Mouse (Mus musculus): Measurements from ENCODE around the gene Sbf2. TPM values are rescaled to one million over a fixed set of nuclear protein-coding genes. Genes with fewer than 3 reads are reported as not detected.
A peak's percentile ranks its signal among the peaks of the same experiment; 100 is the strongest.

The Sbf2 gene
- polyA plus RNA-seq, 1 experiment, result 8.8 TPM

- Histone ChIP-seq H3K4me3 (ENCODE audit: control insufficient read depth, insufficient read depth, low read length) (no peak overlapping the region), H3K4me1 (replicated peaks; ENCODE audit: control insufficient read depth, insufficient read depth, low read length) (no peaks in the 10 kb centered on the region), H3K36me3 (ENCODE audit: control insufficient read depth, insufficient read depth, low read length) (no peaks in the 10 kb centered on the region), H3K27ac (ENCODE audit: control insufficient read depth, insufficient read depth, low read length) (no peak overlapping the region), H3K27me3 (ENCODE audit: control insufficient read depth, insufficient read depth, low read length) (no peaks in the 10 kb centered on the region)
- no peak for DNase-seq
- WGBS, result 96% methylated on average over 1 of the region's 1 CpGs
- TF ChIP-seq POLR2A (IDR thresholded peaks at IDR 0.05; ENCODE audit: control insufficient read depth, extremely low read depth, insufficient read depth, low read length, poor library complexity) (no peak), CTCF (IDR thresholded peaks at IDR 0.05; ENCODE audit: borderline replicate concordance, control insufficient read depth, extremely low read depth, insufficient read depth, low read length, poor library complexity) (no peak)
Measured at GRCm38 (mm10) chr7:110361516-110361915, 253.2 kb downstream of the Sbf2 start.

GRCm38 (mm10) chr7:110359391-110359790, 255.3 kb downstream of the Sbf2 start:
- 92% methylated on average over 2 of the region's 2 CpGs for WGBS
- Histone ChIP-seq H3K36me3 (ENCODE audit: control insufficient read depth, insufficient read depth, low read length) (no peaks in the 10 kb centered on the region), H3K4me1 (replicated peaks; ENCODE audit: control insufficient read depth, insufficient read depth, low read length) (no peaks in the 10 kb centered on the region)

GRCm38 (mm10) chr7:110353971-110354370, 260.8 kb downstream of the Sbf2 start:
- no peak overlapping the region for H3K27ac ChIP-seq (ENCODE audit: control insufficient read depth, insufficient read depth, low read length)
- WGBS, result 21% methylated on average over 2 of the region's 2 CpGs
- DNase-seq, result peak; percentile 23
- TF ChIP-seq CTCF (IDR thresholded peaks at IDR 0.05; ENCODE audit: borderline replicate concordance, control insufficient read depth, extremely low read depth, insufficient read depth, low read length, poor library complexity) (no peak), POLR2A (IDR thresholded peaks at IDR 0.05; ENCODE audit: control insufficient read depth, extremely low read depth, insufficient read depth, low read length, poor library complexity) (no peak)
- H3K4me3 ChIP-seq (ENCODE audit: control insufficient read depth, insufficient read depth, low read length), result no peak overlapping the region
- H3K27me3 ChIP-seq (ENCODE audit: control insufficient read depth, insufficient read depth, low read length), result no peaks in the 10 kb centered on the region
- no peaks in the 10 kb centered on the region for H3K36me3 ChIP-seq (ENCODE audit: control insufficient read depth, insufficient read depth, low read length)
- peaks cover 9% of the 10 kb centered on the region for H3K4me1 ChIP-seq (replicated peaks; ENCODE audit: control insufficient read depth, insufficient read depth, low read length)

More at GRCm38 (mm10) chr7:110359391-110359790, 255.3 kb downstream of the Sbf2 start:
- DNase-seq, result no peak
- TF ChIP-seq CTCF (IDR thresholded peaks at IDR 0.05; ENCODE audit: borderline replicate concordance, control insufficient read depth, extremely low read depth, insufficient read depth, low read length, poor library complexity), result no peak
- no peak for TF ChIP-seq POLR2A (IDR thresholded peaks at IDR 0.05; ENCODE audit: control insufficient read depth, extremely low read depth, insufficient read depth, low read length, poor library complexity)
- no peaks in the 10 kb centered on the region for H3K27me3 ChIP-seq (ENCODE audit: control insufficient read depth, insufficient read depth, low read length)
- H3K4me3 ChIP-seq (ENCODE audit: control insufficient read depth, insufficient read depth, low read length), result no peak overlapping the region
- no peak overlapping the region for H3K27ac ChIP-seq (ENCODE audit: control insufficient read depth, insufficient read depth, low read length)

GRCm38 (mm10) chr7:110347250-110347649, 267.5 kb downstream of the Sbf2 start:
- WGBS, result 100% methylated on average over 1 of the region's 1 CpGs
- Histone ChIP-seq H3K27me3 (ENCODE audit: control insufficient read depth, insufficient read depth, low read length) (no peaks in the 10 kb centered on the region), H3K36me3 (ENCODE audit: control insufficient read depth, insufficient read depth, low read length) (no peaks in the 10 kb centered on the region), H3K4me1 (replicated peaks; ENCODE audit: control insufficient read depth, insufficient read depth, low read length) (no peaks in the 10 kb centered on the region; the same call in 1 of the 2 replicates), H3K27ac (ENCODE audit: control insufficient read depth, insufficient read depth, low read length) (no peak overlapping the region), H3K4me3 (ENCODE audit: control insufficient read depth, insufficient read depth, low read length) (no peak overlapping the region)
- TF ChIP-seq CTCF (IDR thresholded peaks at IDR 0.05; ENCODE audit: borderline replicate concordance, control insufficient read depth, extremely low read depth, insufficient read depth, low read length, poor library complexity) (no peak), POLR2A (IDR thresholded peaks at IDR 0.05; ENCODE audit: control insufficient read depth, extremely low read depth, insufficient read depth, low read length, poor library complexity) (no peak)
- DNase-seq, result no peak

- 92% methylated on average over 4 of the region's 4 CpGs for WGBS
- H3K27ac ChIP-seq (ENCODE audit: control insufficient read depth, insufficient read depth, low read length), result no peak overlapping the region
- H3K27me3 ChIP-seq (ENCODE audit: control insufficient read depth, insufficient read depth, low read length), result no peaks in the 10 kb centered on the region
- no peak for DNase-seq
- no peaks in the 10 kb centered on the region for H3K4me1 ChIP-seq (replicated peaks; ENCODE audit: control insufficient read depth, insufficient read depth, low read length)
- TF ChIP-seq POLR2A (IDR thresholded peaks at IDR 0.05; ENCODE audit: control insufficient read depth, extremely low read depth, insufficient read depth, low read length, poor library complexity) (no peak), CTCF (IDR thresholded peaks at IDR 0.05; ENCODE audit: borderline replicate concordance, control insufficient read depth, extremely low read depth, insufficient read depth, low read length, poor library complexity) (no peak)
- H3K36me3 ChIP-seq (ENCODE audit: control insufficient read depth, insufficient read depth, low read length), result no peaks in the 10 kb centered on the region
- no peak overlapping the region for H3K4me3 ChIP-seq (ENCODE audit: control insufficient read depth, insufficient read depth, low read length)
Measured at GRCm38 (mm10) chr7:110337601-110338000, 277.1 kb downstream of the Sbf2 start.

- Histone ChIP-seq H3K4me3 (ENCODE audit: control insufficient read depth, insufficient read depth, low read length) (no peak overlapping the region), H3K27ac (ENCODE audit: control insufficient read depth, insufficient read depth, low read length) (no peak overlapping the region), H3K36me3 (ENCODE audit: control insufficient read depth, insufficient read depth, low read length) (no peaks in the 10 kb centered on the region), H3K27me3 (ENCODE audit: control insufficient read depth, insufficient read depth, low read length) (no peaks in the 10 kb centered on the region), H3K4me1 (replicated peaks; ENCODE audit: control insufficient read depth, insufficient read depth, low read length) (no peaks in the 10 kb centered on the region)
- WGBS, result 87% methylated on average over 5 of the region's 5 CpGs
- no peak for DNase-seq
- no peak for TF ChIP-seq CTCF (IDR thresholded peaks at IDR 0.05; ENCODE audit: borderline replicate concordance, control insufficient read depth, extremely low read depth, insufficient read depth, low read length, poor library complexity)
- no peak for TF ChIP-seq POLR2A (IDR thresholded peaks at IDR 0.05; ENCODE audit: control insufficient read depth, extremely low read depth, insufficient read depth, low read length, poor library complexity)
Measured at GRCm38 (mm10) chr7:110325381-110326110, 289.2 kb downstream of the Sbf2 start.

Data from thymus, adult 2 months (tissue).